Mouse (Mus musculus) cerebellum, adult (tissue): ENCODE results near the gene Vmn1r45.
"Not testable (repeated sequence)": the region's sequence is repeated elsewhere in the genome, so short reads cannot be mapped to it uniquely, and the experiment has no call there.

Experiments
- ATAC-seq: cut with Nextera tagmentation; 2 replicates; pipeline ENCODE4 v1.9.2; 2017; ENCODE audit warnings: mild to moderate bottlenecking, moderate library complexity, mixed read lengths; ENCODE audit not compliant: insufficient number of reproducible peaks, low FRiP score, low TSS enrichment

Gene Vmn1r45

GRCm38 (mm10) chr6:89940498-89940897, at the start of gene Vmn1r45:
Vmn1r45 (minus strand) TSS chr6:89940598.
- ATAC-seq = not testable (repeated sequence)

GRCm38 (mm10) chr6:89985989-89986388, 45.6 kb upstream of the Vmn1r45 start:
- no peak for ATAC-seq

GRCm38 (mm10) chr6:89969013-89969412, 28.6 kb upstream of the Vmn1r45 start, which contains the start of gene Vmn1r46:
Vmn1r46 (plus strand) TSS chr6:89969313.
- no peak for ATAC-seq

GRCm38 (mm10) chr6:89966341-89966740, 25.9 kb upstream of the Vmn1r45 start:
- no peak for ATAC-seq

GRCm38 (mm10) chr6:89953556-89953955, 13.2 kb upstream of the Vmn1r45 start:
- ATAC-seq = no peak

- ATAC-seq = no peak
These were observed 528 bp upstream of the Vmn1r45 start for GRCm38 (mm10) chr6:89940926-89941325.

GRCm38 (mm10) chr6:89883812-89884211, 56.6 kb downstream of the Vmn1r45 start:
- no peak for ATAC-seq

- ATAC-seq = no peak
These were observed 57.0 kb downstream of the Vmn1r45 start, which contains the start of gene Vmn1r44 for GRCm38 (mm10) chr6:89883360-89883759. Vmn1r44 (plus strand) TSS chr6:89883660.
